Mouse (Mus musculus): Measurements from ENCODE around the gene Nuak1. TPM values are rescaled to one million over a fixed set of nuclear protein-coding genes. Genes with fewer than 3 reads are reported as not detected.
A peak's percentile ranks its signal among the peaks of the same experiment; 100 is the strongest.

Gene Nuak1
- polyA plus RNA-seq, 1 experiment from 2014 or later, result 4.9 TPM

DNA sequence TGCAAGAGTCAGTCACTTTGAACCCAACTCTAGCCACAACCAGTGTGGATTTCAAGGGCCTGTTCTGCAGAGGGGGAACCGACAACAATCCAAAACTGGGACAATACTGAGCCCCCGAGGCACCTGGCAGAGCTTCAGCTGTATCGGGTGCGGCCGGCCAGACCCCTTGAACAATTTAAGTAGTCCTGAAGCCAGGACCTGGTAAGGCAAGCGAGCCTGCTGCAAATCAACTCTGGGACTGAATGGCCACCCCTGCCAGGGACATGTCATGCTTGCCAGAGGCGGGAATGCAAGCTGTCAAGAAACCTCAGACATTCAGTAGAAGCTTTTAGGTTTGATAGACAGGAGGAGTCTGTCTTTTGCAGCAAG, 1.2 kb downstream of the Nuak1 start:
- Histone ChIP-seq H3K27me3 (ENCODE audit: control insufficient read depth, insufficient read depth, low read length) (no peaks in the 10 kb centered on the region; the same call in 1 of the 2 replicates), H3K4me2 (ENCODE audit: low read depth, low read length) (peak overlapping the region; percentile 89), H3K4me1 (ENCODE audit: control insufficient read depth, insufficient read depth, low read length) (peaks cover 39% of the 10 kb centered on the region), H3K36me3 (ENCODE audit: control insufficient read depth, insufficient read depth, low read length) (no peaks in the 10 kb centered on the region), H3K9ac (replicated peaks; ENCODE audit: low read depth, low read length) (peak overlapping the region; percentile 100), H3K4me3 (ENCODE audit: low read depth, low read length) (peak overlapping the region; percentile 86), H3K27ac (ENCODE audit: low read depth, low read length) (no peak overlapping the region), H3K9me3 (ENCODE audit: control insufficient read depth, low read length) (no peaks in the 10 kb centered on the region)
- 7% methylated on average over 7 of the region's 7 CpGs for WGBS
- ATAC-seq (ENCODE audit: low read depth), result no peak

DNA sequence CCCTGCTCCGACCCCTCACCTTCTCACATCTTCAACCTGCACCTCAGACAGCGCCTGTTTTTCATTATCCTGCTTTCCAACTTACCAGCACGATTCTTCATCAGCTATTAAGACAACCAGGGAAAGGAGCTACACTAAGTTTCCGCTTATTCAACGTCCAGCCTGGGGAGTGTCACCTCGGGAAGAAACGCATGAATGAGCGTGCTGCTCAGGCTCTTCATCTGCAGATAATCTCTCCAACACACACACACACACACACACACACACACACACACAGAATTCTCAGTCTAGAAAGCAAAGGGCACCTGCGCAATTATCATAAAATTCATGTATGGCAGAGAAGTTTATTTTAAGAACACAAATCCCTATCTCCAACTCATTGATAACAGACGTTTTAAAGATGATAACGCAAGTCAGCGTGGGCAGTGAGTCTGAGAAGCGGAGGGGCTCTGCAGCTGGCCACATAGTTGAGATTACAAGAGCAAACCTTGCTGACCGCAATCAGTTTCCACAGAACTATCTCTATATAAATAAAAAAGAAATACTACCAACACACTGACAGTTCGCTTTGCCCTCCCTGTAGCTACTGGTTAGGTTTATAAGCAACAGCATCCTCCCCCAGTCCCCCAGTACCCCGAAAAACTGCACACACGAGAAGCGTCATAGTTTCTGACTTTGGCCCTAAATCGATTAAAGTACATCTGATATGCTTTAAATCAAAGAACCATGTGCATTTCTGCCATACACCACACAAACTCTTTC, 1.8 kb downstream of the Nuak1 start:
- Histone ChIP-seq H3K36me3 (ENCODE audit: control insufficient read depth, insufficient read depth, low read length) (no peaks in the 10 kb centered on the region), H3K27ac (ENCODE audit: low read depth, low read length) (peak overlapping the region; percentile 82), H3K9ac (replicated peaks; ENCODE audit: low read depth, low read length) (peak overlapping the region; percentile 100), H3K4me2 (ENCODE audit: low read depth, low read length) (peak overlapping the region; percentile 89), H3K4me3 (ENCODE audit: low read depth, low read length) (peak overlapping the region; percentile 86), H3K27me3 (ENCODE audit: control insufficient read depth, insufficient read depth, low read length) (no peaks in the 10 kb centered on the region; the same call in 1 of the 2 replicates), H3K9me3 (ENCODE audit: control insufficient read depth, low read length) (no peaks in the 10 kb centered on the region), H3K4me1 (ENCODE audit: control insufficient read depth, insufficient read depth, low read length) (peaks cover 39% of the 10 kb centered on the region)
- ATAC-seq (ENCODE audit: low read depth), result no peak
- WGBS, result 48% methylated on average over 19 of the region's 19 CpGs

DNA sequence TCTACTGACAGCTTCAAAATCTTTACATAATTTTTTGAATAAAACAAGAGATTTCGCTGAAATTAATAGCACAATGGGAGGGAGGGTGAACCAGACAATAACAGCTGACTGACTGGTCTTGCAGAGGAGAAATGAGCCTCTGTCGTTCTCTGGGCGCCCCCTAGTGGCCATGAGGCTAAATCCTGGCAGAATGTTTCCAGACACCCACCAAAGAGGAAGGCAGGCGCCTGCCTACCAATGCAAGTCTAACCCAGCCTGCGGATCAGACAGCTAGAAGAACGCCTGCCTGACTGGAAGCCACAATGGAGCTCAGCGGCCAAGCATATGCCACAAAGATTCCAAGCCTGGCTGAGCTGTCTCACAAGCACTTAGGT, 2.4 kb downstream of the Nuak1 start:
- Histone ChIP-seq H3K4me2 (ENCODE audit: low read depth, low read length) (peak overlapping the region; percentile 89), H3K36me3 (ENCODE audit: control insufficient read depth, insufficient read depth, low read length) (no peaks in the 10 kb centered on the region), H3K9ac (replicated peaks; ENCODE audit: low read depth, low read length) (peak overlapping the region; percentile 100), H3K27ac (ENCODE audit: low read depth, low read length) (peak overlapping the region; percentile 82), H3K4me3 (ENCODE audit: low read depth, low read length) (peak overlapping the region; percentile 86), H3K4me1 (ENCODE audit: control insufficient read depth, insufficient read depth, low read length) (peaks cover 36% of the 10 kb centered on the region), H3K9me3 (ENCODE audit: control insufficient read depth, low read length) (no peaks in the 10 kb centered on the region), H3K27me3 (ENCODE audit: control insufficient read depth, insufficient read depth, low read length) (no peaks in the 10 kb centered on the region; the same call in 1 of the 2 replicates)
- peak; percentile 67 for ATAC-seq (ENCODE audit: low read depth)
- 0% methylated on average over 7 of the region's 7 CpGs for WGBS

DNA sequence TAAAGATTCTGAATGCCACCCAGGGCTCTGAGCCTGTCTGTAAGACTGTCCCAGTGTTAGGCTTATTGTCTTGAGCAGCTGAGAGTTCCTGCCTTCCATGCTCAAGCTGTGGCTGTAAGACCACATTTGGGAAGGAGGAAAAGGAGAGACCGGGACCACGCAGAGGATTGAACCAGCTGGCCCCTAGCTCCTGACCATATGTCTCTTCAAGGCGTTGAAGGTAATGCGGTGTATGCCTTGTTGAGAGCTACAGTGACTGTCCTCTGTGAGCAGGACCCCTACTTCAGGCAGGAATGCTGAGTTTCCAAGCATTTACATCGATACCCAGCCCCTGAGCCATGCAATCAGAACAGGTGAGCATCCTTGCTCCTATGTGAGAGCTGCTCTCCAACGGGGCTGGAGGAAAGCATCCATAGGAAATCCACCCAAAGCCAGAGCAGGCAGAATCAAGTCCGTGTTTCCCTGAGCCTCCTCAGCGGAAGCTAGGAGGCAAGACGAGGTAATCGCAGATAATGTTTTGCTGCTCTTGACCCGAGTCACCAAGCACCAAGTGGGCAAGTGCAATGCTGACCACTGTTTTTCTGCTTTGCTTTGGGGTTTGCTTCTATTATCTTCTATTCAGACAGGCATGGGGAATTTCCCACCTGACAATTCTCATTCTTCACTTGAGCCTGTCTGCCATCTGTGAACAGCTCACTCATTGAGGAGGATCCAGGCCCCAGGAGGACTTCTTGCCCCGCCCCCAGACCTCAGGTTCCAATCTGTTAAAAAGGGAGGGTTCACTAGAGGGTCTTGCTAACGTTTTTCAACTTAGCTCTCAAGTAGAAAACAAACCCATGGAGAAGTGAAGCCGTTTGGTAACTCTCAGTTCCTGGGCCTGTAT, 3.0 kb downstream of the Nuak1 start:
- Histone ChIP-seq H3K36me3 (ENCODE audit: control insufficient read depth, insufficient read depth, low read length) (no peaks in the 10 kb centered on the region), H3K9ac (replicated peaks; ENCODE audit: low read depth, low read length) (peak overlapping the region; percentile 44; the same call in 1 of the 2 replicates), H3K27ac (ENCODE audit: low read depth, low read length) (peak overlapping the region; percentile 69), H3K27me3 (ENCODE audit: control insufficient read depth, insufficient read depth, low read length) (no peaks in the 10 kb centered on the region; the same call in 1 of the 2 replicates), H3K9me3 (ENCODE audit: control insufficient read depth, low read length) (no peaks in the 10 kb centered on the region), H3K4me1 (ENCODE audit: control insufficient read depth, insufficient read depth, low read length) (peaks cover 35% of the 10 kb centered on the region), H3K4me2 (ENCODE audit: low read depth, low read length) (peak overlapping the region; percentile 89), H3K4me3 (ENCODE audit: low read depth, low read length) (peak overlapping the region; percentile 86)
- 32% methylated on average over 14 of the region's 14 CpGs for WGBS
- ATAC-seq (ENCODE audit: low read depth), result no peak

DNA sequence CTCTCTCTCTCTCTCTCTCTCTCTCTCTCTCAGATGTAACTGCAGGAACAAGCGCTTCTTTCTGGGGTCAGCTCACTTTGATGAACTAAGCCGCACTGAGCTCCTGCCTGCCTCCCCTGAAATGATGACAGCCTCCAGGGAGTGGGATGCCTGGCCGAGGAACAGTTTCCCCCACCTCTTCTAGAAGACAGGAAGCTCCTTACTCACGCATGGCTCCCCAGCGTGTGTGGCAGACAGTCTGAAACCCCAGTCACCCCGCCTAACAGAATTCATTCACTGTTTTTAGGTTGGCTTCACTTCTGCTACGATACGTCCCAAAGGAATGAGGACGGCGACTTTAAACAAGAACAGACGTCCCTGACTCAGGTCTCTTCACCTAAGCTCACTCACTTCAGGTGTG, 4.5 kb downstream of the Nuak1 start:
- Histone ChIP-seq H3K36me3 (ENCODE audit: control insufficient read depth, insufficient read depth, low read length) (peaks cover 3% of the 10 kb centered on the region; the same call in 1 of the 2 replicates), H3K4me2 (ENCODE audit: low read depth, low read length) (no peak overlapping the region; the same call in 1 of the 2 replicates), H3K27ac (ENCODE audit: low read depth, low read length) (no peak overlapping the region), H3K4me3 (ENCODE audit: low read depth, low read length) (no peak overlapping the region), H3K9me3 (ENCODE audit: control insufficient read depth, low read length) (no peaks in the 10 kb centered on the region), H3K4me1 (ENCODE audit: control insufficient read depth, insufficient read depth, low read length) (peaks cover 24% of the 10 kb centered on the region), H3K27me3 (ENCODE audit: control insufficient read depth, insufficient read depth, low read length) (no peaks in the 10 kb centered on the region; the same call in 1 of the 2 replicates), H3K9ac (replicated peaks; ENCODE audit: low read depth, low read length) (no peak overlapping the region)
- ATAC-seq (ENCODE audit: low read depth), result no peak
- WGBS, result 61% methylated on average over 11 of the region's 11 CpGs

DNA sequence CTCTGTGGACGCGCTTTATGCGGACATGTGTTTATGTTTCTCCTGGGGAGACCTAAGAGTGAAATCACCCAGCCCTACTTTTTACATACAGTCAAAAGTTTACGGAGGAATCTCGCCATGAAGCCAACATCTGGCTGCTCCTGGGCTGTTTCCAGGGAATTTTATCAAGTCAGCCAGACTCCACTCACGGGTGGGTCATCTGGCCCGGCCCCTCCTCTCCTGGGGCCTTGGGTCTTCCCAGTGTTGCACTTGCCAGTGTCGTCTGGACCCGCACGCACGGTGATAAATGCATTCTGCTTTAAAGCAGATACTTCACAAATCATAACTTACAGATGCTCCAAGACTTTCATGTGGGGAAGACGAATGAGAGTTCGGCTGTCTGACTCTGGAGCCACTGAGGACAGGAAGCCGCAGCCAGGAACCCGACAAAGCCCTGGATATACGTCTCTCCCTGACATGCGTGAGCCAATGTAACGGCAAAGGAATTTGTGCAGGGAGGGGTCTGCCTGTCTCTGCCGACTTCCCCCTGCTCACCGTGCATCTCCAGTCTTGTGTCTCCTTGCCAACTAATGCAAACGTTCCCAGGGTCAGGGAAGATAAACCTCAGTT, 7.1 kb downstream of the Nuak1 start:
- no peak overlapping the region for H3K27ac ChIP-seq (ENCODE audit: low read depth, low read length)
- H3K27me3 ChIP-seq (ENCODE audit: control insufficient read depth, insufficient read depth, low read length), result no peaks in the 10 kb centered on the region
- H3K36me3 ChIP-seq (ENCODE audit: control insufficient read depth, insufficient read depth, low read length), result peaks cover 3% of the 10 kb centered on the region; the same call in 1 of the 2 replicates
- ATAC-seq (ENCODE audit: low read depth), result no peak
- H3K4me3 ChIP-seq (ENCODE audit: low read depth, low read length), result no peak overlapping the region
- no peak overlapping the region for H3K4me2 ChIP-seq (ENCODE audit: low read depth, low read length)
- H3K9ac ChIP-seq (replicated peaks; ENCODE audit: low read depth, low read length), result no peak overlapping the region
- WGBS, result 74% methylated on average over 21 of the region's 21 CpGs
- H3K4me1 ChIP-seq (ENCODE audit: control insufficient read depth, insufficient read depth, low read length), result peaks cover 12% of the 10 kb centered on the region
- H3K9me3 ChIP-seq (ENCODE audit: control insufficient read depth, low read length), result no peaks in the 10 kb centered on the region

DNA sequence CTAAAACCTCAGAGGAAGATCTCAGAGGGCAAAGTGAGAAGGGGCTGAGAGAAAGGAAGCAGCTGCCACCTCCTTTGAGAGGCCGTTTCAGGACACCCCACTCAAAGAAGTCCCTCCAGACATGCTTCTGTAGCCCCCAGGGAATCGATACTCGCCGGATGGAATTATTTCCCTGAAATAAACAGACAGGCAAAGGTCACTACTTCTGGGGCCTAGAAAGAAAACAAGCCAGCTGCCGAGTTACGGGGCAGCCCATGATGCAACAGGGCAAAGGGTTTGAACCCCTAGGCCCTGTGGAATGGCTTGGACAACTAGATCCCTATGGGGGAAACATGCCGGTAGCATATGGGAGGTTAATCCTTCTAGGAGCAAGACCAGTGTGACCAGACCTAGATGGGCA, 16.0 kb downstream of the Nuak1 start:
- H3K36me3 ChIP-seq (ENCODE audit: control insufficient read depth, insufficient read depth, low read length), result no peaks in the 10 kb centered on the region
- no peaks in the 10 kb centered on the region for H3K9me3 ChIP-seq (ENCODE audit: control insufficient read depth, low read length)
- no peaks in the 10 kb centered on the region for H3K27me3 ChIP-seq (ENCODE audit: control insufficient read depth, insufficient read depth, low read length)
- H3K4me1 ChIP-seq (ENCODE audit: control insufficient read depth, insufficient read depth, low read length), result peaks cover 4% of the 10 kb centered on the region
- WGBS, result 66% methylated on average over 7 of the region's 7 CpGs
- ATAC-seq (ENCODE audit: low read depth), result no peak
- no peak overlapping the region for H3K4me2 ChIP-seq (ENCODE audit: low read depth, low read length)
- no peak overlapping the region for H3K27ac ChIP-seq (ENCODE audit: low read depth, low read length)
- no peak overlapping the region for H3K9ac ChIP-seq (replicated peaks; ENCODE audit: low read depth, low read length)
- no peak overlapping the region for H3K4me3 ChIP-seq (ENCODE audit: low read depth, low read length)

DNA sequence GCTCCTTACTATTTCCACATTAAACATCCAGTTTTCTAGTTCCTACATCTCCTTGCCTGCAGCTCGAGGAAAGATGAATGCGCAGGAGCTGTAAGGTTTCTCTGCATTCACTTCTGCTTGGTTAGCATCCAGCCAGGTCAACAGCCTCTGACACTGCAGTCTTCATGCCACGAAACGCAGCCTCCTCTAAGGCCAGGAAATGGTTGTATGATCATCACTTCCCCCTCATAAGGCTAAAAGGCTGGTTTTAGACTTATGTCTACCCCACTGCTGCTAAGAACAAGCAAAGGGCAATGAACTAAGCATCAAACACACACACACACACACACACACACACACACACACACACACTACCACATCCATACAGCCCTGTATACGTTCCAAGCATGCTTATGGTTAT, 16.5 kb downstream of the Nuak1 start:
- Histone ChIP-seq H3K9me3 (ENCODE audit: control insufficient read depth, low read length) (no peaks in the 10 kb centered on the region), H3K4me3 (ENCODE audit: low read depth, low read length) (no peak overlapping the region), H3K36me3 (ENCODE audit: control insufficient read depth, insufficient read depth, low read length) (no peaks in the 10 kb centered on the region), H3K27me3 (ENCODE audit: control insufficient read depth, insufficient read depth, low read length) (no peaks in the 10 kb centered on the region), H3K4me1 (ENCODE audit: control insufficient read depth, insufficient read depth, low read length) (peaks cover 4% of the 10 kb centered on the region), H3K27ac (ENCODE audit: low read depth, low read length) (no peak overlapping the region), H3K4me2 (ENCODE audit: low read depth, low read length) (no peak overlapping the region), H3K9ac (replicated peaks; ENCODE audit: low read depth, low read length) (no peak overlapping the region)
- WGBS, result 89% methylated on average over 5 of the region's 5 CpGs
- ATAC-seq (ENCODE audit: low read depth), result no peak
